Mouse (Mus musculus) regulatory T cell (primary cell): ENCODE data around the gene Dcst1.

Experiments
- in situ Hi-C: fragments of 300-600 bp; cut with MboI, MseI; formaldehyde crosslinking; loops from one replicate; pipeline ENCODE4 v1.15.1; 2025; ENCODE audit warnings: high pct_unique_total_duplicates

The Dcst1 gene

GRCm38 (mm10) chr3:89315930-89316831 lies 48.9 kb downstream of the Dcst1 start:
- in situ Hi-C loops: loop anchor here (5.0 kb wide), 1 partner anchor 166 kb away; no protein-coding TSS in a partner anchor

- in situ Hi-C loops: loop anchor here (5.0 kb wide), 1 partner anchor 167 kb away; no protein-coding TSS in a partner anchor
Observed at GRCm38 (mm10) chr3:89315195-89315929, 49.7 kb downstream of the Dcst1 start.

GRCm38 (mm10) chr3:89314791-89315190 lies 50.3 kb downstream of the Dcst1 start:
- in situ Hi-C loops: loop anchor here (5.0 kb wide), 1 partner anchor 168 kb away; no protein-coding TSS in a partner anchor

- in situ Hi-C loops: no loop called here
Observed at GRCm38 (mm10) chr3:89314340-89314739, 50.7 kb downstream of the Dcst1 start.

GRCm38 (mm10) chr3:89308089-89308488 lies 57.0 kb downstream of the Dcst1 start:
- in situ Hi-C loops: no loop called here

GRCm38 (mm10) chr3:89305551-89306325 lies 59.3 kb downstream of the Dcst1 start:
- in situ Hi-C loops: no loop called here

- in situ Hi-C loops: no loop called here
Observed at GRCm38 (mm10) chr3:89305105-89305504, 59.9 kb downstream of the Dcst1 start.

GRCm38 (mm10) chr3:89304440-89304839 lies 60.6 kb downstream of the Dcst1 start:
- in situ Hi-C loops: no loop called here

- in situ Hi-C loops: no loop called here
Observed at GRCm38 (mm10) chr3:89300514-89300913, 64.5 kb downstream of the Dcst1 start.
